Mouse (Mus musculus) bone marrow macrophage, adult 2 months (primary cell): ENCODE data around the gene Zfp386.

Source experiments
- CTCF ChIP-seq: IDR thresholded peaks from 2 replicates; pipeline ENCODE4 v1.5.1; 2012; ENCODE audit warnings: low read depth, mild to moderate bottlenecking, low read length, moderate library complexity
- POLR2A ChIP-seq: IDR thresholded peaks from 2 replicates; pipeline ENCODE4 v1.6.1; 2012; ENCODE audit warnings: mild to moderate bottlenecking, low read depth, low read length, borderline replicate concordance

GRCm38 (mm10) chr12:116111007-116111694, 63.6 kb downstream of the Zfp386 start:
- TF ChIP-seq POLR2A (no peak), CTCF (no peak)
